Mouse (Mus musculus) liver, embryonic 16.5 days (tissue): ENCODE measurements around the gene Clasp1. TPM values are rescaled to one million over a fixed set of nuclear protein-coding genes. Genes with fewer than 3 reads are reported as not detected.

Experiments used
- ATAC-seq: fragments of 200-750 bp; cut with Nextera tagmentation; 2 replicates; pipeline ENCODE4 v1.8.0; 2017; ENCODE audit warnings: low read depth, mild to moderate bottlenecking, moderate number of reproducible peaks, moderate library complexity
- H3K27ac ChIP-seq: fragments of 300-500 bp; sonication (generic); 2 replicates; pipeline ENCODE4 v1.5.1; 2014; ENCODE audit warnings: mild to moderate bottlenecking, low read length
- H3K27me3 ChIP-seq: fragments of 300-500 bp; sonication (generic); 2 replicates; pipeline ENCODE4 v1.6.1; 2014; ENCODE audit warnings: low read depth, low read length, mixed read lengths; ENCODE audit not compliant: control insufficient read depth, insufficient read depth
- H3K36me3 ChIP-seq: fragments of 300-500 bp; sonication (generic); 2 replicates; pipeline ENCODE4 v1.6.1; 2014; ENCODE audit warnings: mild to moderate bottlenecking; ENCODE audit not compliant: control insufficient read depth, insufficient read depth
- H3K4me1 ChIP-seq: fragments of 300-500 bp; sonication (generic); 2 replicates; pipeline ENCODE4 v1.6.1; 2014; ENCODE audit warnings: low read depth, low read length, mixed read lengths; ENCODE audit not compliant: control insufficient read depth
- H3K4me2 ChIP-seq: fragments of 300-500 bp; sonication (generic); 2 replicates; pipeline ENCODE4 v1.6.1; 2014; ENCODE audit warnings: low read depth, low read length, mixed read lengths
- H3K4me3 ChIP-seq: fragments of 300-500 bp; sonication (generic); 2 replicates; pipeline ENCODE4 v1.5.1; 2014; ENCODE audit warnings: low read depth, mild to moderate bottlenecking, low read length
- H3K9ac ChIP-seq: fragments of 300-500 bp; sonication (generic); 2 replicates; pipeline ENCODE4 v1.6.1; 2014; ENCODE audit warnings: low read depth, low read length
- H3K9me3 ChIP-seq: fragments of 300-500 bp; sonication (generic); replicated peaks from 2 replicates; pipeline ENCODE4 v1.6.1; 2016; ENCODE audit warnings: low read length; ENCODE audit not compliant: control insufficient read depth
- WGBS: fragments of 180-500 bp; shearing (Covaris S2); extraction: QIAGEN DNeasy Blood & Tissue Kit; methylation state at CpG from one replicate; pipeline ENCODE4 v1.1.7; 2014; ENCODE audit not compliant: insufficient replicate concordance; 5-methylcytosine and 5-hydroxymethylcytosine counted together
- polyA plus RNA-seq: library from polyadenylated mRNA; unstranded; fragments of >200 nt; fragmentation: Nextera tagmentation; extraction: Ambion mirVana; gene quantifications from 2 replicates; pipeline ENCODE4 v1.2.1, GENCODE M21; 2015

The Clasp1 gene
- polyA plus RNA-seq, 1 experiment from 2014 or later, result 11.2 TPM

DNA sequence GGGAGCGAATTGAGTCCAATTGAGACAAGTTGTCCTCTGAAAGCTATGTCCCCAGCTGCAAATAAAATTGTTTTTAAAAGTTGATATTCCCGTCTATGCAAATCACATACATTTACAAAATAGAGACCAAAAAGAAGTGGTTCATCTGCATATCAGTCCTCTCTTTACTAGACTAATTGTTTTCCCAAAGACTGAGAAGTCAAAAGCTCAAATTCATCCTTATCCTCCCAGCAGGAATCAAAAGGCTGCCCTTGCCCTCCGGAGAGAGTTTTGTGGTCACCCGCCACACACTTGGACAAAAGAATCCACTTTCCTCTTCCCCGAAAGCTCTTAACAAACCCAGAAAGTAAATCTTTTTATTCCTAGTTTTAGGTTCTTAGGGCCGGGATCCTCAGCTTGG lies 236.6 kb downstream of the Clasp1 start:
- Histone ChIP-seq H3K4me3 (no peak overlapping the region), H3K27me3 (peaks cover 16% of the 10 kb centered on the region), H3K27ac (no peak overlapping the region), H3K9me3 (no peaks in the 10 kb centered on the region), H3K9ac (no peak overlapping the region), H3K36me3 (no peaks in the 10 kb centered on the region), H3K4me1 (no peaks in the 10 kb centered on the region; the same call in 1 of the 2 replicates), H3K4me2 (no peak overlapping the region)
- WGBS, result 37% methylated on average over 6 of the region's 6 CpGs
- ATAC-seq, result no peak

- Histone ChIP-seq H3K27ac (no peak overlapping the region), H3K36me3 (no peaks in the 10 kb centered on the region), H3K4me1 (no peaks in the 10 kb centered on the region; the same call in 1 of the 2 replicates), H3K4me2 (no peak overlapping the region), H3K4me3 (no peak overlapping the region), H3K9ac (no peak overlapping the region), H3K27me3 (peaks cover 16% of the 10 kb centered on the region), H3K9me3 (no peaks in the 10 kb centered on the region)
- ATAC-seq, result no peak
- 43% methylated on average over 2 of the region's 2 CpGs for WGBS
Measured at GRCm38 (mm10) chr1:118625921-118626320, 237.1 kb downstream of the Clasp1 start.

- no peak for ATAC-seq
- H3K4me1 ChIP-seq, result no peaks in the 10 kb centered on the region; the same call in 1 of the 2 replicates
- H3K4me2 ChIP-seq, result no peak overlapping the region
- H3K9ac ChIP-seq, result no peak overlapping the region
- H3K27ac ChIP-seq, result no peak overlapping the region
- H3K36me3 ChIP-seq, result no peaks in the 10 kb centered on the region
- H3K4me3 ChIP-seq, result no peak overlapping the region
- H3K9me3 ChIP-seq, result no peaks in the 10 kb centered on the region
- peaks cover 16% of the 10 kb centered on the region for H3K27me3 ChIP-seq
- 56% methylated on average over 2 of the region's 2 CpGs for WGBS
Measured at GRCm38 (mm10) chr1:118626452-118626851, 237.6 kb downstream of the Clasp1 start.

- ATAC-seq, result peak; percentile 91
- Histone ChIP-seq H3K27me3 (peaks cover 16% of the 10 kb centered on the region), H3K27ac (no peak within 1 kb of the TSS), H3K36me3 (no peaks in the 10 kb centered on the region), H3K9ac (peak within 1 kb of the TSS; percentile 34; the same call in 1 of the 2 replicates), H3K4me2 (peak within 1 kb of the TSS; percentile 62), H3K4me3 (peak within 1 kb of the TSS; percentile 61), H3K9me3 (no peaks in the 10 kb centered on the region), H3K4me1 (no peaks in the 10 kb centered on the region; the same call in 1 of the 2 replicates)
- WGBS, result 1% methylated on average over 48 of the region's 48 CpGs
Measured at GRCm38 (mm10) chr1:118627781-118628464, 239.1 kb downstream of the Clasp1 start, which contains the start of gene Tfcp2l1. Gene Tfcp2l1 (plus strand): TSS chr1:118627945.

DNA sequence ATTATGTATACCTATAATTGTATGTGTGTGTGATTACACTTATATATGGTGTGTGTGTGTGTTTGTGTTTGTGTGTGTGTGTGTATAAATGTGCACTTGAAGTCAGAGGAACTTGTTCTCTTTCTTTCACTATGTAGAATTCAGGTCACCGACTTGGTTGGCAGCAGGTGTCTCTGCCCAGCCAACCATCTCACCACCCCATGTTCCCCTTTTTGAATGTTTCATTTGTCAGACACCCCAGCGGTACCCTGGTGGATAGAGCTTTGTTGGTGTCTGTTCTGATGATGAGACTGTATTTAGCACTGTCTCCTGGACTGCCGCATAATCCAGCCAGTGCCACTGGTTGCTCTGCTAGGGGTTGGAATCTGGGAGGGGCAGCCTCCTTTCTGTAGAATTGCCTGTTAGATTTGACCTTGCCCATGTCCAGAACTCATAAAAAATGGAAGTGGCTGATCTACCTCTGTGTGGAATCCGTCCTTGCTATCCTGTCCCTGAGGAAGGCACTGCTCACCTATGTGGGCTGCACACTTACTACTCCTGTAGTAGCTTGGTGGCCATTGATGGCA lies 244.6 kb downstream of the Clasp1 start:
- no peak overlapping the region for H3K27ac ChIP-seq
- 50% methylated on average over 4 of the region's 4 CpGs for WGBS
- H3K4me3 ChIP-seq, result no peak overlapping the region
- no peaks in the 10 kb centered on the region for H3K9me3 ChIP-seq
- H3K4me2 ChIP-seq, result no peak overlapping the region
- H3K9ac ChIP-seq, result no peak overlapping the region
- peaks cover 3% of the 10 kb centered on the region for H3K27me3 ChIP-seq
- ATAC-seq, result no peak
- no peaks in the 10 kb centered on the region; the same call in 1 of the 2 replicates for H3K4me1 ChIP-seq
- no peaks in the 10 kb centered on the region for H3K36me3 ChIP-seq

DNA sequence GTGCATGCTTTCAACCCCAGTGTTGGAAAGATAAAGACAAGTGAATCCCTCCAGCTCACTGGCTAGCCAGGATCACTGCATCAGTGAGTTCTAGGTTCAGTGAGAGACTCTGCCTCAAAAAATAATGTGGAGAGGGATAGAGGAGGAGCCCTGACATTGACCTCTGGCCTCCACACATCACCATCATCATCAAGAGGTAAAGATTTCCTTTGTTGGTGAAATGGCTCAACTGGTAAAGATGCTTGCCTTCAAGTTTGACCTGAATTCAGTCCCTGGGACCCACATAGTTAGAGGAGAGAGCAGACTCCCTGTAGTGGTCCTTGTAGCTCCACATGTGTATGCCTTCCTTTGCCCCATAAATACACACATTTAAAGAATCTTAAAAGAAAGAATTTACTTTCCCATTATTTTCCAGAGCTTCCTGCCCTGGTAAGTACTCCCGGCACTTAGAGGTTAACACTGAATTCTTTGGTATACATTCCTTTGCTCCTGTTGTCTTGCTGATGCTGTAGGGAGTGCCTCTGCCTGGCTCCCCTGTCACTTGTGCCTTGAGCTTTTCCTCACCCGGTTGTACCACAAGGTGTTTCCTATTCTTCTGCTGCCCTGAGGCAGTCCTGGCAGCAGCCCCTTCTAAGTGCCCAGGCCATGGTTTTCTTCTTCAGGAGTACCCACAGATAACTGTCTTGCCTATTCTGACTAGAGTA lies 253.6 kb downstream of the Clasp1 start:
- Histone ChIP-seq H3K27me3 (no peaks in the 10 kb centered on the region), H3K27ac (no peak overlapping the region), H3K4me2 (no peak overlapping the region), H3K4me1 (no peaks in the 10 kb centered on the region), H3K4me3 (no peak overlapping the region), H3K9ac (no peak overlapping the region), H3K9me3 (no peaks in the 10 kb centered on the region), H3K36me3 (no peaks in the 10 kb centered on the region)
- no peak for ATAC-seq
- WGBS, result 49% methylated on average over 2 of the region's 2 CpGs

- Histone ChIP-seq H3K36me3 (no peaks in the 10 kb centered on the region), H3K9me3 (no peaks in the 10 kb centered on the region), H3K4me2 (no peak overlapping the region), H3K4me1 (no peaks in the 10 kb centered on the region), H3K27ac (no peak overlapping the region), H3K27me3 (no peaks in the 10 kb centered on the region), H3K4me3 (no peak overlapping the region), H3K9ac (no peak overlapping the region)
- 56% methylated on average over 9 of the region's 9 CpGs for WGBS
- ATAC-seq, result no peak
Measured at GRCm38 (mm10) chr1:118643138-118643979, 254.5 kb downstream of the Clasp1 start.

DNA sequence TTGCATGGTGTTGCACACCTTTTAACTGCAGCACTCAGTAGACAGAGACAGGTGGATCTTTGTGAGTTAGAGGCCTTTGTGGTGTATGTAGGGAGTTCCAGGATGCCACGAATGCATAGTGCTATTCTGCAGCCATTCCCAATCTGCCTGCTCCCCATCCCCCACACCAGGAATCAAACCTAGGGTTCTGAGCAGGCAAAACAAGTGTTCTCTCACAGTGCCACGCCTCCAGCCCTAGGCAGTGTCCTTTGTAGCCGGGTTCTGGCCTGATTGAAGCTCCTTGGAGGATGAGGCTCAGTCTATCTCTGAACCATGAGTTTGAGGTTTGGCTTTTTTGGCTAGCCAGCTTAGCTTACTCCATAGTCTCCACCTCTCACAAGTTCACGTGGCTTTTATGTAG lies 256.8 kb downstream of the Clasp1 start:
- H3K27ac ChIP-seq, result no peak overlapping the region
- no peaks in the 10 kb centered on the region for H3K27me3 ChIP-seq
- WGBS, result 39% methylated on average over 4 of the region's 4 CpGs
- no peak overlapping the region for H3K4me2 ChIP-seq
- no peaks in the 10 kb centered on the region; the same call in 1 of the 2 replicates for H3K4me1 ChIP-seq
- no peak overlapping the region for H3K9ac ChIP-seq
- no peak overlapping the region for H3K4me3 ChIP-seq
- H3K36me3 ChIP-seq, result no peaks in the 10 kb centered on the region
- ATAC-seq, result peak; percentile 45; the same call in 1 of the 2 replicates
- no peaks in the 10 kb centered on the region for H3K9me3 ChIP-seq
